Mouse (Mus musculus) megakaryocyte, embryonic 14.5 days (primary cell): ENCODE results near the gene Tnnc2. TPM values are rescaled to one million over a fixed set of nuclear protein-coding genes. Genes with fewer than 3 reads are reported as not detected.
A peak's percentile ranks its signal among the peaks of the same experiment; 100 is the strongest.

Source experiments
- H3K27me3 ChIP-seq: replicated peaks from 2 replicates; pipeline ENCODE3; 2012; ENCODE audit warnings: inconsistent platforms
- H3K36me3 ChIP-seq: replicated peaks from 2 replicates; pipeline ENCODE3; 2012; ENCODE audit warnings: low read length, inconsistent platforms, mixed read lengths
- H3K4me1 ChIP-seq: 2 replicates; pipeline ENCODE4 v1.6.1; 2012; ENCODE audit warnings: inconsistent platforms
- H3K4me3 ChIP-seq: replicated peaks from 2 replicates; pipeline ENCODE3; 2012; ENCODE audit warnings: moderate library complexity, mild to moderate bottlenecking, inconsistent platforms
- H3K9me3 ChIP-seq: 2 replicates; pipeline ENCODE4 v1.6.1; 2012; ENCODE audit warnings: inconsistent platforms
- FLI1 ChIP-seq: IDR thresholded peaks from 2 replicates; pipeline ENCODE4 v1.6.1; 2012; ENCODE audit warnings: low read length, inconsistent platforms, mixed read lengths
- GATA1 ChIP-seq: IDR thresholded peaks from 3 replicates; pipeline ENCODE4 v1.6.1; 2012; ENCODE audit warnings: mixed read lengths, low read length, inconsistent platforms, borderline replicate concordance
- polyA plus RNA-seq: library from polyadenylated mRNA; stranded (reverse); fragments of >175 nt; gene quantifications from 2 replicates; pipeline ENCODE4 v1.2.3, GENCODE M21; 2012; ENCODE audit warnings: low replicate concordance; ENCODE audit not compliant: insufficient read depth

The Tnnc2 gene
- polyA plus RNA-seq, 1 experiment: not detected

DNA sequence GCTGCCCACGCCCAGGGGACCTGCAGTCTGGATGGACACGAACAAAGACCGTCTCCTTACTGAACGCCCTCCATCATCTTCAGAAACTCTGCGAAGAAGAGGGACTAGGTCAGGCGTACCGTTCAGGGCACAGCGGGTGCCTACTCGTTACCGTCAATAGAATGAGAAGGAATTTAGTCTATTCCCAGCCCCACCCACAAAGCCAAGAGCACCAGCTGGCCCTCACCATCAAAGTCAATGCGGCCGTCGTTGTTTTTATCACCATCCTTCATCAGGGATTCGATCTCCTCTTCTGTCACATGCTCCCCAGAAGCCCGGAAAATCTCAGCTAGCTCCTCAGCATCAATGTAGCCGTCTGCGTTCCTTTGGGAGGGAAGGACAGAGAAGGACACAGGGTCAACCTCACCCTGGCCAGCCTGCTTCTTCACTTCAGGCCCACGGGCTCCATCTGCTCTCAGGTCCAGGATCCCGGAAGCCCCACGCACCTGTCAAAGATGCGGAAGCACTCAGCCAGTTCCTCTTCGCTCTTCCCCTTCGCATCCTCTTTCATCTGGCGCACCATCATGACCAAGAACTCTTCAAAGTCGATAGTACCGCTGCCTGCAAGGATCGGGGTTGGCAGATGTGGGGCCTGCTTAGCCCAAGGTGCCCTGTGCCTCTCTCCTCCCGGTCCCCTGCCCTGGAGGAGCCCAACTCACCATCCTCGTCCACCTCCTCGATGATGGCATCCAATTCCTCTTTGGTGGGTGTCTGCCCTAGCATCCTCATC lies 2.3 kb downstream of the Tnnc2 start:
- peaks cover 16% of the 10 kb centered on the region for H3K36me3 ChIP-seq
- H3K4me1 ChIP-seq: peaks cover 13% of the 10 kb centered on the region
- H3K9me3 ChIP-seq: peaks cover 5% of the 10 kb centered on the region
- H3K27me3 ChIP-seq: peaks cover 54% of the 10 kb centered on the region
- H3K4me3 ChIP-seq: peak overlapping the region; percentile 28
- TF ChIP-seq GATA1: no peak
- TF ChIP-seq FLI1: no peak

DNA sequence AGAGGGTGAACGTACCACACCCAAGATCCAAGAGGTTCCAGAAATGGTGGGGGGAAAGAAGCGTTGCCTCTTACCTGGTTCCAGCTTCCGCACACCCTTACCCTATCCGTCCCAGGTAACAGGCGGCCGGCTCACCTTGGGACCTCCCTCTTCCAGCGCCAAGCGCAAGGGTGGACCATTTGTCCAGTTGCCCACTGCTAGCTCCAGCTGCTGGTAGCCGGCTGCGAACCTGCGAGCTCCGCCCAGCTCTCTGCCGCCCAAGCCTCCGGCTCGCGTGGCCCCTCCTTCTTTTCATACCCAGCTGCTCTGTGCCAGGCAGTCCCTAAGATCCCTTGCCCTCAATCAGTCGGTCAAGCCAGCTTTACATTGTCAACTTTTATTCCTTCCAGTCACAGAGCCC lies 3.0 kb downstream of the Tnnc2 start:
- H3K36me3 ChIP-seq: peaks cover 22% of the 10 kb centered on the region
- H3K4me1 ChIP-seq: peaks cover 13% of the 10 kb centered on the region
- H3K4me3 ChIP-seq: no peak overlapping the region
- peaks cover 49% of the 10 kb centered on the region for H3K27me3 ChIP-seq
- TF ChIP-seq GATA1 (no peak), FLI1 (no peak)
- H3K9me3 ChIP-seq: peaks cover 5% of the 10 kb centered on the region

DNA sequence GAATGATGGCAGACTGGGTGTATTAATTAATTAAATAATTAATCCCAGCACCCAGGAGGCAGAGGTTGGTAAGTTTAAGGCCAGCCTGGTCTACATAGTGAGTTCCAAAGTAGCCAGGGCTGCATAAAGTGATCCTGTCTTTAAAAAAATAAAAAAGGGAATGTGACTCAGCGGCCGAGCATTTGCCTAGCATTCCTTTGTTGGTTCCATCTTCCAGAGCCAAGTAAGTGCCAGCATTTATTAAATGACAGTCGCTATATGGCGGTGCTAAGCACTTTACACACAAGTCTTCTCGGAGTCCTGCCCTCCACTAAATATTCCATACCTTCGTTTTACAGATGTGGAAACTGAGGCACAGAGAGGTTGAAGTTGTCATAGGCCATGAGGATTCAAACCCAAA lies 3.6 kb downstream of the Tnnc2 start:
- Histone ChIP-seq H3K9me3 (peaks cover 5% of the 10 kb centered on the region), H3K36me3 (peaks cover 29% of the 10 kb centered on the region), H3K4me3 (no peak overlapping the region), H3K4me1 (peaks cover 18% of the 10 kb centered on the region), H3K27me3 (peaks cover 47% of the 10 kb centered on the region)
- TF ChIP-seq GATA1 (no peak), FLI1 (no peak)

DNA sequence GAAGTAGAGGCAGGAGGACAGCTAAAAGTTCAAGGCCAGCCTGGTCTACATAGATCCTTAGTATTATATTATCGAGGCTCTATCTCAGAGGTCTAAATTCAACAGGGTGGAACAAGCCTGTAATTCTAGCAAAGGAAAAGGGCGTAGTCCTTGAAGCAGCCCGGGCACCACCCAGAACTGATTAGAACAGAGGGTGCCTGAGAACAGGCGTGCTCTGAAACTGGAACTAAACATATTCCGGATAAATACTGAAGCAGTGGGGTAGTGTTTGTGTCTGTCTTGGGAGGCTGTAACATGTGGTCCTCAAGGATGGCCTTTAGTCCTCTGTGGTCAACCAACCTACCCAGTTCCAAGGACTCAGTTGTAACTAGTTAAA lies 5.8 kb downstream of the Tnnc2 start:
- Histone ChIP-seq H3K36me3 (peaks cover 33% of the 10 kb centered on the region), H3K9me3 (peaks cover 5% of the 10 kb centered on the region), H3K27me3 (peaks cover 31% of the 10 kb centered on the region), H3K4me1 (peaks cover 35% of the 10 kb centered on the region), H3K4me3 (no peak overlapping the region)
- TF ChIP-seq FLI1: no peak
- TF ChIP-seq GATA1: no peak

DNA sequence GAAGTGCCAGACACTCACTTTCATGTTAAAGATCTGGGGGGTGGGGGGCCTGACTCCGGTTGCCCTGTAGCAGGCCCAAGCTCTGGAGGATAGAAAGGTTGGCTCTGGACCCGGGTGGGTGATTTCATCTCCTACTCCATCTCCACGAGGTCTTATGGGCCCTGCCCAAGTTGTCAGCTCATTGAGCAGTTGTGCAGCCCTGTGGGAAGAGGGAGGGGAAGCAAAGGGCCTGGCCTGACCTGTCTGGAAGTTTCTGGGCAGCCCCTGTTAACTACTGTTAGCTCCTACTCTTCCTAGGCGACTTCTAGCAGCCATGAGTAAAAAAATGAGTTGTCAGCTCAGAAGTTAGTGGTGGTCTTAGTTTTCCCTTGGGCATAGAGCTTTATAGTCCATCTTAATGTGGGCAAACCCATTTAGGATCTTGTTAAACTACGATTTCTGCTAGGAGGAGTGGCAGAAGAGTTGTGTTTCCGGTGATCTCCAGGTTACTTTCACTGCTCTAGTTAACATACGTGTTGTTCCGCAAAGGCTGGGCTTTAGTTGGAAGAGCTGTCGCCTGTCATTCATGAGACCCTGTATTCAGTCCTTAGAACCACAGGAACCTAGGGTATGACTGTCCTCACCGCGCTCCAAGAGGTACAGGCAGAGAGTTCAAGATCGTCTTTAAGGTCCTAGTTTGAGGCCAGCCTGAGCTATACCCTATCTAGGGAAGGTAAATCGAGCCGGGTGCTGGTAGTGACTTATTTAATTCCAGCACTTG lies 6.4 kb downstream of the Tnnc2 start:
- TF ChIP-seq GATA1: no peak
- no peak for TF ChIP-seq FLI1
- peaks cover 26% of the 10 kb centered on the region for H3K27me3 ChIP-seq
- H3K9me3 ChIP-seq: peaks cover 5% of the 10 kb centered on the region
- H3K4me1 ChIP-seq: peaks cover 36% of the 10 kb centered on the region
- no peak overlapping the region for H3K4me3 ChIP-seq
- H3K36me3 ChIP-seq: peaks cover 34% of the 10 kb centered on the region

DNA sequence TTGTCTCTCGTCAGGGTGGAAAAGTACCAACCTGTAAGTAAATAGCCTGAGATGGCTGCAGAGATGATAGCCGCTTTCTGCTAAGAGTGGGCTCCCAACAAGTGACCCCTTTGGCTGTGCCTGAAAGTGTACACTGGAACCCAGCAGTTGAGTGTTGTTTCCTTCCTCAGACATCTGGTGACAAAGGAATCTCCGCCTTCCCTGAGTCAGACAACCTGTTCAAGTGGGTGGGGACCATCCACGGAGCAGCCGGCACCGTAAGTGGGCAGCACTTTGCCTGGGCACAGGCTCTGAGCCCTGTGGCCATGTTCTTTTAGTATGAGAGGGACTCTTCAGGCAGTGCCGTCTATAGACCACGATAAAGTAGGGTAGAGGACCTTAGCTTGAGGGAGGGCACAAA lies 8.6 kb downstream of the Tnnc2 start:
- Histone ChIP-seq H3K9me3 (no peaks in the 10 kb centered on the region), H3K27me3 (peaks cover 4% of the 10 kb centered on the region), H3K4me3 (peak overlapping the region; percentile 94), H3K36me3 (peaks cover 56% of the 10 kb centered on the region), H3K4me1 (peaks cover 43% of the 10 kb centered on the region)
- no peak for TF ChIP-seq GATA1
- no peak for TF ChIP-seq FLI1

DNA sequence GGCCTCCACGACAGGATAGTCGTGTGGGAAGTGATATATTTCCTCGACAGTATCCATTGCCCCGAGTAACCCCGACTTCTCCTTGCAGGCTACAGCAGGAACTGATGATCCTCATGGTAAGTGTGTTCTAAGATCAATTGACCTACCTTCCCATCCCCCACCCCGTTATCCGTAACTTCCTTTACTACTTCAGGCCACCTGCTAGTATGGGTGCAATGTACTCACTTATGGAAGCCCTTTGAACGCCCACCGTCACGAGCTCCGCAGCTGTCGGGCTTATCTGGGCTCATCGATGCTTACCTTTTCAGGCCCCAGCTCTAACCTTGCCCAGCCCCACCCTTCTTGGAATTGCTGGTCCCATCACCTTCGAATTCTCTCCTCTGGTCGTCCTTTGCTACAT lies 9.5 kb downstream of the Tnnc2 start:
- Histone ChIP-seq H3K36me3 (peaks cover 64% of the 10 kb centered on the region), H3K27me3 (peaks cover 1% of the 10 kb centered on the region), H3K4me3 (peak overlapping the region; percentile 94), H3K4me1 (peaks cover 43% of the 10 kb centered on the region), H3K9me3 (no peaks in the 10 kb centered on the region)
- TF ChIP-seq FLI1 (no peak), GATA1 (no peak)

DNA sequence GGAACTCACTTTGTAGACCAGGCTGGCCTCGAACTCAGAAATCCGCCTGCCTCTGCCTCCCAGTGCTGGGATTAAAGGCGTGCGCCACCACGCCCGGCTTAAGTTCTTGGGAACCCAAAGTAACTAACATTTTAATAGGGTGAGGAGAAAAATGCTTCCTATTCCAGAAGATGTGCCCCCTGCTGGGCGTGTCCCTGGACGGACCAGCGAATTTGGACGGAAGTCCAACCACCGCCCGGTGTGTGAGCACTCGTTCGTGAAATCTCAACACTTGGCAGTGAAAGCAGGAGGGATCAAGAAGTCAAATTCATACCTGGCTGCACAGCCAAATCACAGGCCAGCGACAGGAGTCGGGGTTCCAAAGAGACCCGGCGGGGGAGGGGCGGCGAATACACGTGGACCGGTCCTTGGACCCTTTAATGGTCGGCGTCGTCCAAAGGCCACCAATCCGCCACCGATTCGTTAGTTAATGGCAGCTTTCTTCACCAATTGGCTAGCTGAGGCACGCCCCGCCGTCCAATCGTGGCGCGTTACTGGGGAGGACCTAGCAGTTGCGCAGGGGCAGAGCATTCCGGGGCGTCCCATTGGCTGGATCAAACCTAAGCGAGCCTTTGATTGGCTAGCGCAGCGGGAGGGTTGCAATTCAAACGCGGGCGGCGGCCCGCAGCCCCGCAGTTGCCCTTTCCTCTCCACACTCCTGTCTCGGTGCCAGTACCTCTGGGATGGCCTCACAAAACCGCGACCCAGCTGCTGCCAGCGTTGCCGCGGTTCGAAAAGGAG lies 10.3 kb downstream of the Tnnc2 start, which contains the start of gene Ube2c:
Gene Ube2c, plus strand, starts transcription at position 641 of the 780 bp plus-strand sequence.
- Histone ChIP-seq H3K36me3 (peaks cover 71% of the 10 kb centered on the region), H3K27me3 (no peaks in the 10 kb centered on the region), H3K4me1 (peaks cover 43% of the 10 kb centered on the region), H3K9me3 (no peaks in the 10 kb centered on the region), H3K4me3 (peak within 1 kb of the TSS; percentile 94)
- TF ChIP-seq FLI1 (no peak), GATA1 (no peak)

DNA sequence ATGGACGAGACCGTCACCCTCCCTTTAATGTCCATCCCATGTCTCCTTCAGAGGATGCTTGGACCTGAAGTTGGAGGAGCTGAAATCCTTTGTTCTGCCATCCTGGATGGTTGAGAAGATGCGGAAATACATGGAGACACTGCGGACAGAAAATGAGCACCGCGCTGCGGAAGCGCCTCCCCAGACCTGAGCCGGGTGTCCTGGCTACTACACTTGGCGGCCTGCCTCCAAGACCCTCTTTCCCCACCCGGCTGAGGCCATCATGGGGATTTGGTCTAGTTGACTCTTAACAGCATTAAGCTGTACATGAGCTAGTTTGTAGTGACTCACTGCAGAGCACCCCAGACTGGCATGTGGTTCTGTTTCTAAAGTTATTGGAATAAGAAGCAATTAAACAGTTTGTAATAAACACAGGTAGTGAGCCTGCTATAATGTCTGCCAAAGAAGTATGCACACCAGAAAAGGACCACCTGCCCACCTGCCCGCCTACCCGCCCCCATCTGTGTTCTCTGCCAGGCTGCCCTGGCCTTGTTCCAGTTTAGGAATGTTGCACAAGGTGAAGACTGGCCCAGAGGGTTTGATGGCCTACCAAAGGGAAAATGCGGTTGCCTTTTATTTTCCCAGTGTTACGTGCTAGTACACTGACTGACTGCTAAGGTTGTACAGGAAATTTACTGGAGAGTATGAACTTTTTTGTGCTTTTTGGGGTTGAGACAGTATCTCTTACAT lies 11.8 kb downstream of the Tnnc2 start:
- Histone ChIP-seq H3K4me3 (no peak overlapping the region), H3K4me1 (peaks cover 43% of the 10 kb centered on the region), H3K36me3 (peaks cover 69% of the 10 kb centered on the region), H3K9me3 (no peaks in the 10 kb centered on the region), H3K27me3 (no peaks in the 10 kb centered on the region)
- TF ChIP-seq FLI1: no peak
- no peak for TF ChIP-seq GATA1
